Mouse (Mus musculus): ENCODE results near the gene Mypop. TPM values are rescaled to one million over a fixed set of nuclear protein-coding genes. Genes with fewer than 3 reads are reported as not detected.

Gene Mypop
- polyA plus RNA-seq (2012; ENCODE audit: insufficient read depth, insufficient read length, missing spikeins) = 1.0 and 1.2 TPM in 2 replicates

- Histone ChIP-seq H3K4me1 (ENCODE audit: control insufficient read depth, insufficient read depth, low read length) (peaks cover 7% of the 10 kb centered on the region; the same call in 1 of the 2 replicates), H3K4me3 (ENCODE audit: insufficient read depth, low read length) (peak within 1 kb of the TSS; percentile 52), H3K27ac (ENCODE audit: insufficient read depth, low read depth, low read length) (no peak within 1 kb of the TSS)
- TF ChIP-seq CTCF (IDR thresholded peaks at IDR 0.05; ENCODE audit: low read depth, low read length) (no peak), POLR2A (IDR thresholded peaks at IDR 0.05; ENCODE audit: borderline replicate concordance, low read depth, low read length) (no peak)
Measured at GRCm38 (mm10) chr7:18990601-18991295, at the start of gene Mypop. Mypop (plus strand) TSS chr7:18991245.

- no peak overlapping the region for H3K4me3 ChIP-seq (ENCODE audit: insufficient read depth, low read length)
- no peaks in the 10 kb centered on the region for H3K4me1 ChIP-seq (ENCODE audit: control insufficient read depth, insufficient read depth, low read length)
- no peak for TF ChIP-seq CTCF (IDR thresholded peaks at IDR 0.05; ENCODE audit: low read depth, low read length)
- TF ChIP-seq POLR2A (IDR thresholded peaks at IDR 0.05; ENCODE audit: borderline replicate concordance, low read depth, low read length) = no peak
- H3K27ac ChIP-seq (ENCODE audit: insufficient read depth, low read depth, low read length) = no peak overlapping the region
Measured at GRCm38 (mm10) chr7:18942376-18942775, 48.7 kb upstream of the Mypop start.

- H3K27ac ChIP-seq (ENCODE audit: insufficient read depth, low read depth, low read length) = no peak overlapping the region
- no peak for TF ChIP-seq POLR2A (IDR thresholded peaks at IDR 0.05; ENCODE audit: borderline replicate concordance, low read depth, low read length)
- no peak for TF ChIP-seq CTCF (IDR thresholded peaks at IDR 0.05; ENCODE audit: low read depth, low read length)
- no peak overlapping the region for H3K4me3 ChIP-seq (ENCODE audit: insufficient read depth, low read length)
- no peaks in the 10 kb centered on the region for H3K4me1 ChIP-seq (ENCODE audit: control insufficient read depth, insufficient read depth, low read length)
Measured at GRCm38 (mm10) chr7:18942815-18943214, 48.2 kb upstream of the Mypop start.

GRCm38 (mm10) chr7:18948151-18948550, 42.9 kb upstream of the Mypop start:
- no peaks in the 10 kb centered on the region for H3K4me1 ChIP-seq (ENCODE audit: control insufficient read depth, insufficient read depth, low read length)
- no peak overlapping the region for H3K27ac ChIP-seq (ENCODE audit: insufficient read depth, low read depth, low read length)
- no peak for TF ChIP-seq POLR2A (IDR thresholded peaks at IDR 0.05; ENCODE audit: borderline replicate concordance, low read depth, low read length)
- TF ChIP-seq CTCF (IDR thresholded peaks at IDR 0.05; ENCODE audit: low read depth, low read length) = no peak
- H3K4me3 ChIP-seq (ENCODE audit: insufficient read depth, low read length) = no peak overlapping the region

- TF ChIP-seq CTCF (IDR thresholded peaks at IDR 0.05; ENCODE audit: low read depth, low read length) (no peak), POLR2A (IDR thresholded peaks at IDR 0.05; ENCODE audit: borderline replicate concordance, low read depth, low read length) (no peak)
- no peak overlapping the region for H3K4me3 ChIP-seq (ENCODE audit: insufficient read depth, low read length)
- H3K4me1 ChIP-seq (ENCODE audit: control insufficient read depth, insufficient read depth, low read length) = no peaks in the 10 kb centered on the region
- no peak overlapping the region for H3K27ac ChIP-seq (ENCODE audit: insufficient read depth, low read depth, low read length)
Measured at GRCm38 (mm10) chr7:18949781-18950522, 41.1 kb upstream of the Mypop start.

- no peak for TF ChIP-seq POLR2A (IDR thresholded peaks at IDR 0.05; ENCODE audit: borderline replicate concordance, low read depth, low read length)
- H3K27ac ChIP-seq (ENCODE audit: insufficient read depth, low read depth, low read length) = no peak overlapping the region
- no peak overlapping the region for H3K4me3 ChIP-seq (ENCODE audit: insufficient read depth, low read length)
- H3K4me1 ChIP-seq (ENCODE audit: control insufficient read depth, insufficient read depth, low read length) = no peaks in the 10 kb centered on the region
Measured at GRCm38 (mm10) chr7:18950523-18951315, 40.3 kb upstream of the Mypop start.

GRCm38 (mm10) chr7:18951397-18951796, 39.6 kb upstream of the Mypop start:
- Histone ChIP-seq H3K4me3 (ENCODE audit: insufficient read depth, low read length) (no peak overlapping the region), H3K27ac (ENCODE audit: insufficient read depth, low read depth, low read length) (no peak overlapping the region), H3K4me1 (ENCODE audit: control insufficient read depth, insufficient read depth, low read length) (no peaks in the 10 kb centered on the region)
- TF ChIP-seq CTCF (IDR thresholded peaks at IDR 0.05; ENCODE audit: low read depth, low read length) = no peak
- no peak for TF ChIP-seq POLR2A (IDR thresholded peaks at IDR 0.05; ENCODE audit: borderline replicate concordance, low read depth, low read length)

- H3K4me1 ChIP-seq (ENCODE audit: control insufficient read depth, insufficient read depth, low read length) = peaks cover 13% of the 10 kb centered on the region
- H3K27ac ChIP-seq (ENCODE audit: insufficient read depth, low read depth, low read length) = peak overlapping the region; percentile 65
- TF ChIP-seq POLR2A (IDR thresholded peaks at IDR 0.05; ENCODE audit: borderline replicate concordance, low read depth, low read length) = no peak
- TF ChIP-seq CTCF (IDR thresholded peaks at IDR 0.05; ENCODE audit: low read depth, low read length) = no peak
- peak overlapping the region; percentile 94 for H3K4me3 ChIP-seq (ENCODE audit: insufficient read depth, low read length)
Measured at GRCm38 (mm10) chr7:18957569-18958383, 33.3 kb upstream of the Mypop start.

- H3K4me1 ChIP-seq (ENCODE audit: control insufficient read depth, insufficient read depth, low read length) = peaks cover 13% of the 10 kb centered on the region
- TF ChIP-seq CTCF (IDR thresholded peaks at IDR 0.05; ENCODE audit: low read depth, low read length) = no peak
- TF ChIP-seq POLR2A (IDR thresholded peaks at IDR 0.05; ENCODE audit: borderline replicate concordance, low read depth, low read length) = no peak
- no peak overlapping the region for H3K27ac ChIP-seq (ENCODE audit: insufficient read depth, low read depth, low read length)
- H3K4me3 ChIP-seq (ENCODE audit: insufficient read depth, low read length) = peak overlapping the region; percentile 94
Measured at GRCm38 (mm10) chr7:18958384-18958766, 32.7 kb upstream of the Mypop start.
